Mouse (Mus musculus) kidney, postnatal 0 days (tissue): ENCODE results near the gene Gm20441. TPM values are rescaled to one million over a fixed set of nuclear protein-coding genes. Genes with fewer than 3 reads are reported as not detected.

Experiments used
- ATAC-seq: fragments of 200-750 bp; cut with Nextera tagmentation; replicated peaks from 2 replicates; pipeline ENCODE4 v1.8.0; 2017; ENCODE audit warnings: low read depth, moderate number of reproducible peaks, moderate TSS enrichment, moderate library complexity; ENCODE audit not compliant: low FRiP score
- DNase-seq: peaks from one replicate; pipeline ENCODE4 v3.0.0-alpha.2; 2016; ENCODE audit warnings: low spot score
- H3K27ac ChIP-seq: fragments of 300-500 bp; sonication (generic); 2 replicates; pipeline ENCODE4 v1.5.1; 2014; ENCODE audit warnings: mild to moderate bottlenecking
- H3K27me3 ChIP-seq: fragments of 300-500 bp; sonication (generic); 2 replicates; pipeline ENCODE4 v1.6.1; 2014; ENCODE audit warnings: low read length, mixed read lengths; ENCODE audit not compliant: insufficient read depth
- H3K36me3 ChIP-seq: fragments of 300-500 bp; sonication (generic); 2 replicates; pipeline ENCODE4 v1.6.1; 2014; ENCODE audit warnings: low read length, mixed read lengths; ENCODE audit not compliant: insufficient read depth
- H3K4me1 ChIP-seq: fragments of 300-500 bp; sonication (generic); replicated peaks from 2 replicates; pipeline ENCODE4 v1.6.1; 2014; ENCODE audit warnings: antibody characterized with exemption, low read length, mixed read lengths; ENCODE audit not compliant: insufficient read depth
- H3K4me2 ChIP-seq: fragments of 300-500 bp; sonication (generic); 2 replicates; pipeline ENCODE4 v1.6.1; 2014; ENCODE audit warnings: mild to moderate bottlenecking, low read length, moderate library complexity, mixed read lengths
- H3K4me3 ChIP-seq: fragments of 300-500 bp; sonication (generic); replicated peaks from 2 replicates; pipeline ENCODE4 v1.5.1; 2014; ENCODE audit warnings: low read depth, low read length
- H3K9ac ChIP-seq: fragments of 300-500 bp; sonication (generic); 2 replicates; pipeline ENCODE4 v1.6.1; 2014; ENCODE audit warnings: low read depth, low read length
- H3K9me3 ChIP-seq: fragments of 300-500 bp; sonication (generic); replicated peaks from 2 replicates; pipeline ENCODE4 v1.6.1; 2016; ENCODE audit warnings: low read length, inconsistent platforms, mixed read lengths
- CTCF ChIP-seq: IDR thresholded peaks from 2 replicates; pipeline ENCODE4 v1.5.1; 2016; ENCODE audit warnings: antibody characterized with exemption, low read depth, mild to moderate bottlenecking, moderate library complexity
- WGBS: fragments of 180-500 bp; shearing (Covaris S2); extraction: QIAGEN DNeasy Blood & Tissue Kit; methylation state at CpG from one replicate; pipeline ENCODE4 v1.1.7; 2014; 5-methylcytosine and 5-hydroxymethylcytosine counted together
- polyA plus RNA-seq: library from polyadenylated mRNA; unstranded; fragments of >200 nt; fragmentation: Nextera tagmentation; extraction: Ambion mirVana; gene quantifications from 2 replicates; pipeline ENCODE4 v1.2.1, GENCODE M21; 2015

Gm20441 gene
- polyA plus RNA-seq, 1 experiment from 2014 or later: 0.71 TPM

DNA sequence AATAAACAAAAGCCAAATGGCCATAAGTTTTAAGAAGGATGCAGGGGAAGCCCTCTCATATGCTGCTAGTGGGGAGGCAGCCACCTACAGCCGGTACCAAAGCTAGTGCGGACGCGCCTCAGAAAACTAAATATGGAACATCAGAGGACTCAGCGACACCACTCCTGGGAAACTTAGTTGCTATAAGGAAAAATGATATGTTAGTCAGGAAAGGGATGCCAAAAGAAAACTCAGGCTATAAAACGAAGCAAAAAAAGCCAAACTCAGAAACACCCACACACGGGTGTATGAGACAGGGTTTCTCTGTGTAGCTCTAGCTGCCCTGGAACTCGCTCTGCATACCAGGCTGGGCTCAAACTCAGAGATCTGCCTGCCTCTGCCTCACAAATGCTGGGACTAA is 7.5 kb upstream of the Gm20441 start:
- Histone ChIP-seq H3K27me3 (no peaks in the 10 kb centered on the region), H3K36me3 (no peaks in the 10 kb centered on the region), H3K4me1 (no peaks in the 10 kb centered on the region), H3K9ac (no peak overlapping the region), H3K9me3 (no peaks in the 10 kb centered on the region), H3K4me3 (no peak overlapping the region), H3K4me2 (no peak overlapping the region), H3K27ac (no peak overlapping the region)
- WGBS: 78% methylated on average over 8 of the region's 8 CpGs
- DNase-seq (no peak), ATAC-seq (no peak)
- TF ChIP-seq CTCF: no peak

DNA sequence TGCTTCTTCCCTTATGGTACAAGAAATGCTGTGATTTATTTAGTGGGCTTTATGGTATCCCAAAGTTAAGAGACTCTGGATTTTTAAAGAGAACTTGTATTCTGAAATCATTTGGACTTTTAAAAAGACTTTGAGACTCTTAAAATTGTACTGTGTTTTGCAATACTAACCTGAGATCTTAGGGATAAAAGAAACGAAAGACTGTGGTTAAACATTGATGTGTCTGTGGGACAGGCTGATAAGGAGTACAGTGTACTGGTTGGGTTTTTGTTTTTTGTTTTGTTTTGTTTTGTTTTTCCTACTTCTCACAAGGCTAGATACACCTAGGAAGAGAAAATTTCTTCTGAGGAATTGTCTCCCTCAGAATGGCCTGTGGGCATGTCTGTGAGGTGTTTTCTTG is 4.7 kb upstream of the Gm20441 start:
- Histone ChIP-seq H3K4me1 (no peaks in the 10 kb centered on the region; the same call in 1 of the 2 replicates), H3K9me3 (no peaks in the 10 kb centered on the region), H3K27ac (no peak overlapping the region), H3K9ac (no peak overlapping the region), H3K4me2 (no peak overlapping the region), H3K27me3 (no peaks in the 10 kb centered on the region), H3K4me3 (no peak overlapping the region), H3K36me3 (no peaks in the 10 kb centered on the region)
- 63% methylated on average over 1 of the region's 1 CpGs for WGBS
- DNase-seq: no peak
- no peak for TF ChIP-seq CTCF
- ATAC-seq: no peak

- no peak for TF ChIP-seq CTCF
- DNase-seq (peak; percentile 46), ATAC-seq (peak; percentile 67)
- Histone ChIP-seq H3K9me3 (no peaks in the 10 kb centered on the region), H3K4me3 (peak overlapping the region; percentile 43; the same call in 1 of the 2 replicates), H3K36me3 (no peaks in the 10 kb centered on the region), H3K4me1 (no peaks in the 10 kb centered on the region; the same call in 1 of the 2 replicates), H3K4me2 (peak overlapping the region; percentile 80), H3K9ac (no peak overlapping the region; the same call in 1 of the 2 replicates), H3K27ac (peak overlapping the region; percentile 78; the same call in 1 of the 2 replicates), H3K27me3 (no peaks in the 10 kb centered on the region)
- WGBS: 30% methylated on average over 15 of the region's 15 CpGs
These were observed 1.3 kb downstream of the Gm20441 start for GRCm38 (mm10) chr10:75779206-75780174.

GRCm38 (mm10) chr10:75777885-75778284 is 2.9 kb downstream of the Gm20441 start:
- H3K27ac ChIP-seq: no peak overlapping the region
- no peaks in the 10 kb centered on the region for H3K9me3 ChIP-seq
- ATAC-seq (no peak), DNase-seq (no peak)
- no peak overlapping the region for H3K4me3 ChIP-seq
- H3K9ac ChIP-seq: no peak overlapping the region
- no peaks in the 10 kb centered on the region; the same call in 1 of the 2 replicates for H3K4me1 ChIP-seq
- H3K4me2 ChIP-seq: no peak overlapping the region
- no peaks in the 10 kb centered on the region for H3K36me3 ChIP-seq
- H3K27me3 ChIP-seq: no peaks in the 10 kb centered on the region
- TF ChIP-seq CTCF: no peak
- WGBS: 88% methylated on average over 2 of the region's 2 CpGs

- ATAC-seq: no peak
- 89% methylated on average over 6 of the region's 6 CpGs for WGBS
- no peak for DNase-seq
- Histone ChIP-seq H3K9me3 (no peaks in the 10 kb centered on the region), H3K27me3 (no peaks in the 10 kb centered on the region), H3K27ac (no peak overlapping the region), H3K4me1 (no peaks in the 10 kb centered on the region; the same call in 1 of the 2 replicates), H3K36me3 (no peaks in the 10 kb centered on the region), H3K4me2 (no peak overlapping the region), H3K9ac (no peak overlapping the region), H3K4me3 (no peak overlapping the region)
- TF ChIP-seq CTCF: no peak
These were observed 4.2 kb downstream of the Gm20441 start for GRCm38 (mm10) chr10:75776562-75776961.

DNA sequence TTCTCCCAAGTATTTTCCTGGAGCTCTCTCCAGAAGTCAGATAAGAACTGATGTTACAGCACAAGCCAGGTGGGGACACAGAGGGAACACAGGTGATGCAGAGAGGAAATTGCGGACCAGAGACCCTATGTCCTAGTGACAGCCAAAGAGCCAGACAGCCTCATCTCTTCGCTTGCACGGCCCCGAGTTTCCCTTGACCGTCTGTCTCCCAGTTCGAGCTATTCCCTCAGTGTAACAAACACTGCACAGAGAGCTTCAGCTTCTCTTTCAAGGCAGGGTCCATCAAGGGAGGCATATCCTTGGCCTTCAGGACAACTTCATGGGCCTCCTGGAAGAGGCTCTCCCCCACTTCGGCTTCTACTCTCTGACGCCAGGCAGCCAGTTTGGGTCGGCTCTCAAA is 6.2 kb downstream of the Gm20441 start:
- Histone ChIP-seq H3K27ac (no peak overlapping the region), H3K27me3 (no peaks in the 10 kb centered on the region), H3K4me1 (no peaks in the 10 kb centered on the region), H3K4me2 (no peak overlapping the region), H3K9me3 (no peaks in the 10 kb centered on the region), H3K4me3 (no peak overlapping the region), H3K36me3 (no peaks in the 10 kb centered on the region), H3K9ac (no peak overlapping the region)
- whole genome bisulfite sequencing: 87% methylated on average over 9 of the region's 9 CpGs
- no peak for ATAC-seq
- no peak for TF ChIP-seq CTCF
- DNase-seq: no peak
